Mouse (Mus musculus): ENCODE results near the gene Cd19. TPM values are rescaled to one million over a fixed set of nuclear protein-coding genes. Genes with fewer than 3 reads are reported as not detected.

The Cd19 gene
- total and polyA plus RNA-seq, 3 experiments: not detected

- H3K4me1 ChIP-seq (ENCODE audit: control insufficient read depth in 1 of 2, insufficient read depth in 2 of 2, low read length in 2 of 2): peaks cover 16 to 22% of the 10 kb centered on the region in 2 experiments
- no peak overlapping the region for H3K9ac ChIP-seq (ENCODE audit: control insufficient read depth, low read depth, low read length, poor library complexity, severe bottlenecking)
- no peak for DNase-seq (ENCODE audit: low read depth, low spot score)
- H3K79me2 ChIP-seq (ENCODE audit: control insufficient read depth, insufficient read depth, low read length, poor library complexity): no peaks in the 10 kb centered on the region
- H3K27me3 ChIP-seq (ENCODE audit: control insufficient read depth in 1 of 2, insufficient read depth in 2 of 2, low read length in 2 of 2): no peaks in the 10 kb centered on the region
- H3K4me3 ChIP-seq (ENCODE audit: control insufficient read depth in 1 of 2, insufficient read depth in 1 of 2, low read depth in 2 of 2, low read length in 2 of 2): no peak overlapping the region
- H3K9me3 ChIP-seq (replicated peaks; ENCODE audit: insufficient read depth, low read length): no peaks in the 10 kb centered on the region
- no peak overlapping the region for H3K27ac ChIP-seq (ENCODE audit: control insufficient read depth, low read depth, low read length)
- no peak for TF ChIP-seq MYC (IDR thresholded peaks at IDR 0.05; ENCODE audit: low read depth, low read length)
- no peak for TF ChIP-seq RAD21 (IDR thresholded peaks at IDR 0.05; ENCODE audit: low read depth, low read length)
- TF ChIP-seq SMC3 (IDR thresholded peaks at IDR 0.05; ENCODE audit: low read depth, low read length): no peak
- no peak for TF ChIP-seq TBP (IDR thresholded peaks at IDR 0.05; ENCODE audit: low read depth, low read length)
- no peak for TF ChIP-seq MEF2A (IDR thresholded peaks at IDR 0.05; ENCODE audit: extremely low read depth, insufficient replicate concordance, low read depth, low read length, poor library complexity, severe bottlenecking)
- no peak for TF ChIP-seq KAT2A (conservative IDR thresholded peaks at IDR 0.05; ENCODE audit: low read depth, low read length)
- no peak for TF ChIP-seq POLR2AphosphoS5 (IDR thresholded peaks at IDR 0.05; ENCODE audit: borderline replicate concordance, low read depth, low read length)
- no peak for TF ChIP-seq EP300 (IDR thresholded peaks at IDR 0.05; ENCODE audit: low read depth in 1 of 2, low read length in 2 of 2)
- TF ChIP-seq MAZ (IDR thresholded peaks at IDR 0.05; ENCODE audit: low read depth, low read length): no peak
- no peak for TF ChIP-seq CHD2 (IDR thresholded peaks at IDR 0.05; ENCODE audit: low read length)
- TF ChIP-seq MXI1 (IDR thresholded peaks at IDR 0.05; ENCODE audit: low read depth, low read length): no peak
- no peak for TF ChIP-seq POLR2AphosphoS2 (IDR thresholded peaks at IDR 0.05; ENCODE audit: low read length)
- TF ChIP-seq NELFE (IDR thresholded peaks at IDR 0.05; ENCODE audit: low read depth, low read length): no peak
- no peak for TF ChIP-seq BHLHE40 (IDR thresholded peaks at IDR 0.05; ENCODE audit: borderline replicate concordance, low read depth, low read length)
- no peak for TF ChIP-seq ETS1 (IDR thresholded peaks at IDR 0.05; ENCODE audit: low read depth, low read length)
- TF ChIP-seq CTCF (IDR thresholded peaks at IDR 0.05 in 2 of 3, conservative IDR thresholded peaks at IDR 0.05 in 1 of 3; ENCODE audit: control insufficient read depth in 1 of 3, insufficient read depth in 1 of 3, low read depth in 2 of 3, low read length in 3 of 3, poor library complexity in 1 of 3, severe bottlenecking in 1 of 3): no peak
- H3K36me3 ChIP-seq (ENCODE audit: control insufficient read depth in 1 of 2, insufficient read depth in 2 of 2, low read length in 2 of 2): peaks cover 0 to 14% of the 10 kb centered on the region in 2 experiments; a peak in 2 of 4 replicates
Measured at GRCm38 (mm10) chr7:126453861-126454260, 39.2 kb upstream of the Cd19 start.

- peaks cover 0 to 12% of the 10 kb centered on the region in 2 experiments; a peak in 2 of 4 replicates for H3K36me3 ChIP-seq (ENCODE audit: control insufficient read depth in 1 of 2, insufficient read depth in 2 of 2, low read length in 2 of 2)
- H3K9ac ChIP-seq (ENCODE audit: control insufficient read depth, low read depth, low read length, poor library complexity, severe bottlenecking): no peak overlapping the region
- no peak overlapping the region for H3K4me3 ChIP-seq (ENCODE audit: control insufficient read depth in 1 of 2, insufficient read depth in 1 of 2, low read depth in 2 of 2, low read length in 2 of 2)
- peaks cover 14 to 18% of the 10 kb centered on the region in 2 experiments for H3K4me1 ChIP-seq (ENCODE audit: control insufficient read depth in 1 of 2, insufficient read depth in 2 of 2, low read length in 2 of 2)
- no peak for DNase-seq (ENCODE audit: low read depth, low spot score)
- H3K79me2 ChIP-seq (ENCODE audit: control insufficient read depth, insufficient read depth, low read length, poor library complexity): no peaks in the 10 kb centered on the region
- H3K27ac ChIP-seq (ENCODE audit: control insufficient read depth, low read depth, low read length): no peak overlapping the region
- H3K27me3 ChIP-seq (ENCODE audit: control insufficient read depth in 1 of 2, insufficient read depth in 2 of 2, low read length in 2 of 2): no peaks in the 10 kb centered on the region
- TF ChIP-seq MYB (IDR thresholded peaks at IDR 0.05; ENCODE audit: low read depth, low read length) (no peak), MEF2A (IDR thresholded peaks at IDR 0.05; ENCODE audit: extremely low read depth, insufficient replicate concordance, low read depth, low read length, poor library complexity, severe bottlenecking) (no peak), HCFC1 (IDR thresholded peaks at IDR 0.05; ENCODE audit: low read depth, low read length) (no peak), GATA1 (IDR thresholded peaks at IDR 0.05; ENCODE audit: low read depth, low read length) (no peak)
- no peaks in the 10 kb centered on the region for H3K9me3 ChIP-seq (replicated peaks; ENCODE audit: insufficient read depth, low read length)
Measured at GRCm38 (mm10) chr7:126452244-126452643, 37.6 kb upstream of the Cd19 start.
